Mouse (Mus musculus): ENCODE results near the gene Ankdd1a.

DNA sequence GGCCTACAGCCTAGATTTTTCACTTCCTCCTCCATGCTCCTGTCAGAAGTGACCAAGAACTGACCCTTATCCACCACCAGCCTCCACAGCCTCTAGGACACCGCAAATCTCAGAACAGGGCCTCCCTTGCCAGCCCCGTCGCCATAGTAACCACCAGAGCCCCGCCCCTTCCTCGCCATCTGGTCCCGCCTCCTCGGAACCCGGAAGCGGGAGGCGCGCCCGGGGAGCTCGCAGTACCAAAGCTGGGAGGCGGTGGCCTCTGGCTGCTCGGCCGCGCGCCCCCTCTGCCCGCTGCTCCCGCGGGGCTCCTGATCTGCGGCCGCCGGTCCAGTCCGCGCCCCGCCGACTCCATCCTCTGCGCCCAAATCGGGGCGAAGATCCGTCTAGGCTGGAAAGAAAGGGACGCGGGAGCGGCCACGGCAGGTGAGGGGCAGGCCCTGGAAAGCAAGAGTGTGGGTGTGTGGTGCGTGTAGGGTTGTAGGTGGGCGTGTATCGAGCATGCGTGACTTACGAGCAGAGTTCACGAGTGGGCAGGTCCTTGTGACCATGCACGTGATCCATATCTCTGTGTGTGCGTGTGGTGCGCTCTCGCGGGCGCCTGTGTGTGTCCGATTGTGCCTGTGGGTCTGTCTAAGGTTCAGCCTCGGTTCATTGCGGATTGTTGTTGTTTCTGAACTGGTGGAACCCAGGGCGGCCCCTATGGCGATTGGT, 59.1 kb downstream of the Ankdd1a start, which contains the start of gene Spg21:
- no peak for TF ChIP-seq CTCF (IDR thresholded peaks at IDR 0.05; ENCODE audit: extremely low read depth, insufficient read depth, insufficient read length, insufficient replicate concordance)
- no peak for TF ChIP-seq POLR2A (IDR thresholded peaks at IDR 0.05; ENCODE audit: low read depth, low read length)
